Mouse (Mus musculus) lung, adult 2 months (tissue): ENCODE data around the gene Fam189a2.

Experiments used
- CTCF ChIP-seq: fragments of 200-500 bp; IDR thresholded peaks from 2 replicates; pipeline ENCODE4 v1.5.1; 2011; ENCODE audit warnings: mild to moderate bottlenecking, low read length, control low read depth; ENCODE audit not compliant: insufficient read depth
- POLR2A ChIP-seq: fragments of 200-500 bp; IDR thresholded peaks from 2 replicates; pipeline ENCODE4 v1.6.1; 2011; ENCODE audit warnings: low read depth, mild to moderate bottlenecking, control low read depth, low read length, borderline replicate concordance; ENCODE audit errors: extremely low read depth

GRCm38 (mm10) chr19:23957563-23957962 is 73.3 kb downstream of the Fam189a2 start:
- TF ChIP-seq CTCF: no peak
- TF ChIP-seq POLR2A: no peak
